Mouse (Mus musculus) kidney, embryonic 16.5 days (tissue): ENCODE results near the gene Gsn. TPM values are rescaled to one million over a fixed set of nuclear protein-coding genes. Genes with fewer than 3 reads are reported as not detected.

Experiments
- ATAC-seq: fragments of 200-750 bp; cut with Nextera tagmentation; 2 replicates; pipeline ENCODE4 v1.8.0; 2017; ENCODE audit warnings: moderate TSS enrichment; ENCODE audit not compliant: low FRiP score, low TSS enrichment
- H3K27ac ChIP-seq: fragments of 300-500 bp; sonication (generic); 2 replicates; pipeline ENCODE4 v1.5.1; 2014; ENCODE audit warnings: low read length
- H3K27me3 ChIP-seq: fragments of 300-500 bp; sonication (generic); 2 replicates; pipeline ENCODE4 v1.6.1; 2014; ENCODE audit warnings: low read length, control low read depth, mixed read lengths; ENCODE audit not compliant: insufficient read depth
- H3K36me3 ChIP-seq: fragments of 300-500 bp; sonication (generic); 2 replicates; pipeline ENCODE4 v1.6.1; 2014; ENCODE audit warnings: low read length, control low read depth, mixed read lengths; ENCODE audit not compliant: insufficient read depth
- H3K4me1 ChIP-seq: fragments of 300-500 bp; sonication (generic); 2 replicates; pipeline ENCODE4 v1.6.1; 2014; ENCODE audit warnings: low read length, control low read depth, mixed read lengths; ENCODE audit not compliant: insufficient read depth
- H3K4me2 ChIP-seq: fragments of 300-500 bp; sonication (generic); replicated peaks from 2 replicates; pipeline ENCODE4 v1.6.1; 2014; ENCODE audit warnings: low read depth, low read length
- H3K4me3 ChIP-seq: fragments of 300-500 bp; sonication (generic); 2 replicates; pipeline ENCODE4 v1.5.1; 2014; ENCODE audit warnings: mild to moderate bottlenecking, low read length
- H3K9ac ChIP-seq: fragments of 300-500 bp; sonication (generic); replicated peaks from 2 replicates; pipeline ENCODE4 v1.6.1; 2014; ENCODE audit warnings: low read length
- H3K9me3 ChIP-seq: fragments of 300-500 bp; sonication (generic); 2 replicates; pipeline ENCODE4 v1.6.1; 2016; ENCODE audit warnings: low read length, control low read depth
- WGBS: fragments of 180-500 bp; shearing (Covaris S2); extraction: QIAGEN DNeasy Blood & Tissue Kit; methylation state at CpG from one replicate; pipeline ENCODE4 v1.1.7; 2014; 5-methylcytosine and 5-hydroxymethylcytosine counted together
- polyA plus RNA-seq: library from polyadenylated mRNA; unstranded; fragments of >200 nt; fragmentation: Nextera tagmentation; extraction: Ambion mirVana; gene quantifications from 2 replicates; pipeline ENCODE4 v1.2.1, GENCODE M21; 2015

Gene Gsn
- polyA plus RNA-seq, 1 experiment from 2014 or later = 165 TPM

DNA sequence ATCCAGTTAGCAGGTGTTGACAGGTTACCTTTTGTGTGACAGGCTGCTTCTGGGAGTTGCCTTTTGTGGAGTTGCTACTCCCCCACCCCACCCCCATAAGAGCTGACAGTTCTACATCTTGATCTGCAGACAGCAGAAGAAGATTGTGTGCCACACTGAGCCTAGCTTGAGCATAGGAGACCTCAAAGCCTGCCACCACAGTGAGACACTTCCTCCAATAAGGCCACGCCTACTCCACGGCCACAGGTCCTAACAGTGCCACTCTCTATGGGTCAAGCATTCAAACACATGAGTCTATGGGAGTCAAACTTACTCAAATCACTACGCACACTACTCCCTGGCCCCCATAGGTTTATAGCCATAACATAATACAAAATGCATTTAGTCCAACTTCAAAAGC is 37.4 kb upstream of the Gsn start:
- WGBS = 97% methylated on average over 3 of the region's 3 CpGs
- Histone ChIP-seq H3K9ac (no peak overlapping the region), H3K4me1 (peaks cover 15% of the 10 kb centered on the region), H3K36me3 (no peaks in the 10 kb centered on the region), H3K4me2 (no peak overlapping the region), H3K9me3 (no peaks in the 10 kb centered on the region), H3K27me3 (no peaks in the 10 kb centered on the region), H3K4me3 (no peak overlapping the region), H3K27ac (no peak overlapping the region)
- no peak for ATAC-seq

DNA sequence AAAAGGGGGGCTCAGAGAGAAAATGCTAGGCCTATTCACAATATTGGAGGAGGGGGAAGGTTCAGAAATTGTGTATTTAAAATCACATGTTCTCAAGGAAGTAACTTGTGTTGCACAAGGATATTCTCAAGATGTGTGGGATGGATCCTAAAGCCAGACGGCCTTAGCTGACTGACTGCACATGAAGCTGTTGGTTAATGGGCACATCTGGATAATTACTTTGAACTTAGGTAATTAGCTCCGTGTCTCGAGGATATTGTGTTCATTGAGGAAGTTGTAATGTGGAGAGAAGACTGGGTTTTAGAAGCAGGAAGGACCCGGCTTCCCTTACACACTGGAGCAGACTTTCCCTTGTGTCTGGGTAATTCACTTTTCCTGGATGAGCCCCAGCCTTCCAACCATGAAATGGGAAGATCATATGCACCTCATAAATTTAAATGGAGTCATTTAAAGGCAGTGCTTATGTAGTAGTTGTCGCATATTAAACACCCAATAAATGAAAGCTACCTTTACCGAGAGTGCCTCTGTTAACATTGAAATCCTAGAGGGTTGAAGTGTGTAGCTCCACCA is 33.3 kb upstream of the Gsn start:
- Histone ChIP-seq H3K9ac (no peak overlapping the region), H3K4me2 (no peak overlapping the region), H3K27me3 (no peaks in the 10 kb centered on the region), H3K4me3 (no peak overlapping the region), H3K9me3 (no peaks in the 10 kb centered on the region), H3K4me1 (peaks cover 6% of the 10 kb centered on the region; the same call in 1 of the 2 replicates), H3K36me3 (no peaks in the 10 kb centered on the region), H3K27ac (no peak overlapping the region)
- WGBS = 31% methylated on average over 6 of the region's 6 CpGs
- ATAC-seq = no peak

DNA sequence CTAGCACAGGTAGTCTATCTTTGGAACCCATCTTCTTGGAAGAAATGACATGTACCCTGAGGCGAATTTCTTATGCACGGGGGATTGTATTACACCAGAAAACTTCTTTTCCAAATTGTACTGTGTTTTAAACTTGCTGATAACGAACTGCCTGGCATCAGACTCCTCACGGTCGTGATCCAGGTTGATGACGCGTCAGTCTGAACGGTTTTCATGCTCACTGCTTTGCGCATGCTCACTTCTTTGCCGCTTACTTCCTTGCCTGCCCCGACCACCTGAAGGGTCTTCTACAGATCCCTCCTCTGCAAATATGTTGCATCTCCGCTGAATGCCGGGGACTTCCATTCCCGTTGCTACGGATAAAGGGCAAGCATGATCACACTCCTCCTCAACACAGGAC is 31.9 kb upstream of the Gsn start:
- ATAC-seq = no peak
- Histone ChIP-seq H3K27me3 (no peaks in the 10 kb centered on the region), H3K36me3 (no peaks in the 10 kb centered on the region), H3K9ac (no peak overlapping the region), H3K4me1 (peaks cover 6% of the 10 kb centered on the region; the same call in 1 of the 2 replicates), H3K4me3 (no peak overlapping the region), H3K9me3 (no peaks in the 10 kb centered on the region), H3K27ac (no peak overlapping the region), H3K4me2 (no peak overlapping the region)
- WGBS = 84% methylated on average over 15 of the region's 15 CpGs

DNA sequence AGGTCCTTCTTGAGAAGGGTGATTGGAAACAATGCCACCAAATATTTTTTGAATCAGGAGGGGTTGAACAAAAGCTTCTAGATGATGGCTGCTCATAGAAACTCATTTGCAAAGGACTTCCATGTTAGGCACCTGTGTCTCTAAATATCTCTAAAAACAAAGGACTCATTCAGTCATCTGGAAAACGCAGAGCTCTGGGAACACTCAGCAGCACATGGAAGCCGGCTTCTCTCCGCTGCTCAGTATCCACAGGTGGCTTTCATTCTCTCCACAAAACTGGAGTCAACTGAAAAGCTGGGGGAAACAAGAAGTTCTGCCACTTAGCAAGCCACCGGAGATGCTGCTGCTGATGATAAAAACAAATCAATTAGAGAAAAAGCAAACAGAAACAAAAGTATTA is 28.0 kb upstream of the Gsn start:
- no peak overlapping the region for H3K4me3 ChIP-seq
- no peaks in the 10 kb centered on the region for H3K9me3 ChIP-seq
- H3K4me2 ChIP-seq = no peak overlapping the region
- no peak overlapping the region for H3K9ac ChIP-seq
- H3K27me3 ChIP-seq = no peaks in the 10 kb centered on the region
- no peak for ATAC-seq
- H3K27ac ChIP-seq = no peak overlapping the region
- peaks cover 15% of the 10 kb centered on the region; the same call in 1 of the 2 replicates for H3K4me1 ChIP-seq
- WGBS = 68% methylated on average over 4 of the region's 4 CpGs
- no peaks in the 10 kb centered on the region for H3K36me3 ChIP-seq

DNA sequence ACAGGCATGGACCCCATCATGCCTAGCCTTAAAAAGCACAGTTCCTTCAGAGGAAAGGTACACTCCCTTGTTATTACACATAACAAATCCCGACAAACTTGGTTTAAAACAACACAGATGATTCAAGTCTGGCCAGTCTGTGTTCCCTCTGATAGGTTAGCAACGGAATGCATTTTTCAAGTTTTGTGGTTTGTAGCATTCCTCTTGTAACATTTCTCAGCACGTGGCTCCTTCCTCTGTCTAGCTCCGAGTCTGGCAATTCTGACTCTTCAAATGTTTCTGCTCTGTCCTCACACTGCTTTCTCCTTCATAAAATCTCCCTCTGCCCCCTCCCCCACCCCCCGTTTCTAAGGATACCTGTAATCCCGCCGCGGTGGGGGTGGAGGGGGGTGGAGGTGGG is 26.0 kb upstream of the Gsn start:
- ATAC-seq = 0 out of 2 replicates have a peak, but pooled peaks have one; percentile 12
- WGBS = 13% methylated on average over 8 of the region's 8 CpGs
- H3K4me2 ChIP-seq = 0 out of 2 replicates have a peak overlapping the region, but pooled peaks have one; percentile 11

DNA sequence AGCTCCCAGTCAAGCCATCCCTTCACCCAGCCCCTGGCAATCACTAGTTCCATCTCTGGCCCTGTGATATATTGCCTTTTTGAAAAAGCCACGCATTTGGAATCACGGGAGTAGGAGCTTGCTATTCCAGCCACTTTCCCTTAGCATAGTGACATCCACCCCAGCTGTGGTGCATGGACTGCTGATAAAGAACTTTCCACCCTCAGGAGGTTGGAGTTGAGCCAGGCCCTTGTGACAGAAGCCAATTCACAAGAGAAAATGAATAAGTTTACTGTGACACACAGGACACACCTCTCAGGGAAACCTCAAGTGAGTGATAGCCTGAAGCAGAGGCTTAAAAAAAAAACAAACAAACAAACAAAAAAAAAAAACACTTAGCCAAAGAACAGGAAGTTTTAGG is 24.3 kb upstream of the Gsn start:
- Histone ChIP-seq H3K4me1 (peaks cover 12% of the 10 kb centered on the region; the same call in 1 of the 2 replicates), H3K4me3 (no peak overlapping the region), H3K9me3 (no peaks in the 10 kb centered on the region), H3K9ac (no peak overlapping the region), H3K27me3 (no peaks in the 10 kb centered on the region), H3K27ac (no peak overlapping the region), H3K36me3 (no peaks in the 10 kb centered on the region), H3K4me2 (no peak overlapping the region)
- WGBS = 33% methylated on average over 2 of the region's 2 CpGs
- ATAC-seq = no peak

More for the DNA sequence above, 26.0 kb upstream of the Gsn start:
- H3K27me3 ChIP-seq = no peaks in the 10 kb centered on the region
- no peaks in the 10 kb centered on the region for H3K9me3 ChIP-seq
- H3K9ac ChIP-seq = no peak overlapping the region; the same call in 1 of the 2 replicates
- H3K27ac ChIP-seq = no peak overlapping the region
- H3K36me3 ChIP-seq = no peaks in the 10 kb centered on the region
- peaks cover 12% of the 10 kb centered on the region; the same call in 1 of the 2 replicates for H3K4me1 ChIP-seq
- H3K4me3 ChIP-seq = no peak overlapping the region

DNA sequence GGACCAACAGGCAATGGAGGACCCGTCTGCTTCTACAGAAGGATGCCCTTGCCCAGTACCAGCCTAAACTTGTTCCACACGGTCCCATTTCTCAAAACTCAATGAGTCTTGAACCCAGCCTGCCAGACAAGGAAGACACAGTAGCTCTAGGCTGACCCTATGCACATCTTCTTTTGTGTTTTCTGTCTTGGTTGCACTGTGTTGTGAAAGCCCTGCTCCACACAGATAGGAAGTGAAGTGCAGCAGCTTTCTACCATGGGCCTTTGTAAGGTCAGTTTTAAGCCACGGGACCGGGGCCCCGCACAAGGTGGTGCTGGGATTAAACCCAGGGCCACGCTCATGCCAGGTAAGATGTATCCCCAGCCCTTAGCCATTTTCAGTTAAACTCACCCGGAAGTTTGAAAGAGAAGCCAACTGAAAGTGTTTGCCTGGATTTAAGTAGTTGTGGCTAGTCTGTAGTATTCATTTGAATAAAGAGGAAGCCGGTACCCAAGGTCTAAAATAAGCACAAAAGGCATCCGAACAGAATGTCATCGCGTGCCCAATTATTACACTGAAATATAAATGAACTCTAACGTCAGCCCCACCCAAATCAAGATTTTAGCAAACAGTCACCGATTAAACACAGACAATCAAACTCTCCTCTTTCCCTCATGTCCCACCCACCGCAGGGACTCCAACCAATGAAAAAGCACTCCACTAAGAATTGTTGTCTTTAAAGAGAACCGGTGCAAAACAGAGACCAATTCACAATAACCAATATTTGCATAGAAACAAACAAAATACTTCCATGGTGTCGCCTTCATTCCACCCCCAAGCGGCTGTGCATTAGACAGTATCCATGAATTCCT is 23.4 kb upstream of the Gsn start:
- ATAC-seq = no peak
- H3K9ac ChIP-seq = no peak overlapping the region
- H3K27ac ChIP-seq = no peak overlapping the region
- no peak overlapping the region for H3K4me2 ChIP-seq
- peaks cover 12% of the 10 kb centered on the region for H3K4me1 ChIP-seq
- H3K36me3 ChIP-seq = no peaks in the 10 kb centered on the region
- WGBS = 79% methylated on average over 17 of the region's 17 CpGs
- no peaks in the 10 kb centered on the region for H3K9me3 ChIP-seq
- no peak overlapping the region for H3K4me3 ChIP-seq
- H3K27me3 ChIP-seq = no peaks in the 10 kb centered on the region

DNA sequence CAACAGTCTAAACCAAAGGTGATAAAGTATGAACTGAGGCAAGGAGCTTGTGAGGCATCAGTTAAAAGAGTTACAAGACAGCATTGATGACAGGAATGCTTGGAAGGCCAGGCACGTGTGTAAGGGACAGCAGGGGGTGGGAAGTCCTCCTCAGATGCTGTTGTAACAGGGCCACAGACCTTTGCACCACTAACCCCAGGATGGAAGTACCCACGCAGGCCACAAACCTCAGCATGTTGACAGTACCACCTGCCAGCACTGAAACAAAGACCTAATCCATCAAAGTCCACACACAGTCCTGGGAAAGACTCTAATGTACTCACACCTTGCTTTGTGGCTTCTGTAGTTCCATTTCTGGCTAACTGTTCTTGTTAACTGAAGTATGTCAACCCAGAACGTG is 22.3 kb upstream of the Gsn start:
- 38% methylated on average over 3 of the region's 3 CpGs for WGBS
- Histone ChIP-seq H3K27ac (no peak overlapping the region), H3K9ac (no peak overlapping the region), H3K9me3 (no peaks in the 10 kb centered on the region), H3K4me2 (no peak overlapping the region), H3K4me1 (peaks cover 12% of the 10 kb centered on the region), H3K4me3 (no peak overlapping the region), H3K36me3 (no peaks in the 10 kb centered on the region), H3K27me3 (no peaks in the 10 kb centered on the region)
- ATAC-seq = no peak

DNA sequence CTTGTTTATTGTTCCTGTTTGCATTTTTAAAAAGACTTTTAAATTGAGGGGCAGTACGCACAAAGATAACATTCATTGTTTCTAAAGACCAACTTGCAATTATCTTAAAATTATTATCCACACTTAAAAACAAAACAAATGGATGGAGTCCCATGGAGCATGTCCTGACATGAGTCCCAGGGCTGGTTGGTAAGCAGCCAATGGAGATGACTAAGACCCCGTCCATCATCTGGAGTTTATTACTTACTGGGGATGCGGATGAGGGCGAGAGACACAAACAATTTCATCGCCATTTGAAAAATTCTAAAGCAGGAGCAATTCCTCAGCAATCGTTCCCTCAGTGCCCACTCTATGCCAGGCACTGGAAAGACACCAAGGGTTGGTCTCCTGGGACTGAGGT is 21.2 kb upstream of the Gsn start:
- Histone ChIP-seq H3K36me3 (no peaks in the 10 kb centered on the region), H3K9ac (no peak overlapping the region), H3K27me3 (no peaks in the 10 kb centered on the region), H3K4me3 (no peak overlapping the region), H3K9me3 (no peaks in the 10 kb centered on the region), H3K27ac (no peak overlapping the region), H3K4me1 (peaks cover 10% of the 10 kb centered on the region), H3K4me2 (no peak overlapping the region)
- ATAC-seq = no peak
- WGBS = 77% methylated on average over 6 of the region's 6 CpGs

DNA sequence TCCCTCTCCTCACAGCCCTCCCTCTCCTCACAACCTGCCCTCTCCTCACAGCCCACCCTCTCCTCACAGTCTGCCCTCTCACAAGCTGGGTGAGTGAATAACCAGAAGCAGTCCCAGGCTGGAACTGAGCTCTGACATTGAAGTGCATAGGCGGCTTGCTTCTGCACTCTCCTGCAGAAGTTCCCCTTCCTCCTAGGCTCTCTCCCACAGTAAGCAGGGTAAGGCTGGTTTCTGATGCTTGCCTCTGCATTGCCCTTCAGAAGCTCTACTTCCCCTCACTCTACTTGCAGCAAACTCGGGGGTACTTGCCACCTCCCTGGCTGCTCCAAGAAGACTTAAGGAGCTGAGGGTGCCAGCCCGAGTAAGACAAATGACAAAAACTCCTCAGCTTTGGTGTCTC is 11.9 kb upstream of the Gsn start:
- Histone ChIP-seq H3K4me1 (peaks cover 4% of the 10 kb centered on the region), H3K27me3 (no peaks in the 10 kb centered on the region), H3K27ac (no peak overlapping the region), H3K4me3 (no peak overlapping the region), H3K4me2 (no peak overlapping the region), H3K9ac (no peak overlapping the region), H3K36me3 (no peaks in the 10 kb centered on the region), H3K9me3 (peaks cover 4% of the 10 kb centered on the region; the same call in 1 of the 2 replicates)
- ATAC-seq = no peak
- WGBS = 62% methylated on average over 3 of the region's 3 CpGs
